Mouse (Mus musculus): Measurements from ENCODE around the gene Klb. TPM values are rescaled to one million over a fixed set of nuclear protein-coding genes. Genes with fewer than 3 reads are reported as not detected.

Gene Klb
- polyA plus RNA-seq, 1 experiment from 2014 or later: not detected

- WGBS: 76% methylated on average over 7 of the region's 7 CpGs
- Histone ChIP-seq H3K4me1 (replicated peaks) (no peaks in the 10 kb centered on the region), H3K4me2 (no peak overlapping the region)
Observed at GRCm38 (mm10) chr5:65374746-65375145, 26.6 kb downstream of the Klb start.

GRCm38 (mm10) chr5:65385704-65386103 lies 37.6 kb downstream of the Klb start:
- Histone ChIP-seq H3K4me2 (no peak overlapping the region), H3K4me3 (no peak overlapping the region), H3K9ac (no peak overlapping the region), H3K4me1 (replicated peaks) (peaks cover 14% of the 10 kb centered on the region), H3K36me3 (peaks cover 38% of the 10 kb centered on the region), H3K27me3 (no peaks in the 10 kb centered on the region), H3K27ac (no peak overlapping the region), H3K9me3 (replicated peaks) (no peaks in the 10 kb centered on the region)
- ATAC-seq (replicated peaks; ENCODE audit: insufficient number of reproducible peaks, insufficient read depth, low FRiP score, low read depth): no peak
- 74% methylated on average over 2 of the region's 2 CpGs for WGBS

More at GRCm38 (mm10) chr5:65374746-65375145, 26.6 kb downstream of the Klb start:
- Histone ChIP-seq H3K4me3 (no peak overlapping the region), H3K27me3 (no peaks in the 10 kb centered on the region), H3K9ac (no peak overlapping the region), H3K36me3 (no peaks in the 10 kb centered on the region), H3K9me3 (replicated peaks) (no peaks in the 10 kb centered on the region), H3K27ac (no peak overlapping the region)
- ATAC-seq (replicated peaks; ENCODE audit: insufficient number of reproducible peaks, insufficient read depth, low FRiP score, low read depth): no peak

GRCm38 (mm10) chr5:65387008-65387867 lies 39.1 kb downstream of the Klb start:
- H3K9ac ChIP-seq: no peak overlapping the region
- H3K27ac ChIP-seq: no peak overlapping the region
- peaks cover 14% of the 10 kb centered on the region for H3K4me1 ChIP-seq (replicated peaks)
- no peak overlapping the region for H3K4me3 ChIP-seq
- H3K27me3 ChIP-seq: no peaks in the 10 kb centered on the region
- 83% methylated on average over 6 of the region's 6 CpGs for WGBS
- no peak for ATAC-seq (replicated peaks; ENCODE audit: insufficient number of reproducible peaks, insufficient read depth, low FRiP score, low read depth)
- H3K36me3 ChIP-seq: peaks cover 38% of the 10 kb centered on the region
- H3K9me3 ChIP-seq (replicated peaks): no peaks in the 10 kb centered on the region
- no peak overlapping the region for H3K4me2 ChIP-seq

GRCm38 (mm10) chr5:65390648-65391644 lies 42.8 kb downstream of the Klb start, which contains the start of the genes Rpl9 and Lias:
Gene Rpl9 (minus strand): TSS chr5:65391444.
Gene Lias (plus strand): TSS chr5:65391497.
- H3K4me3 ChIP-seq: peak within 1 kb of the TSS; percentile 97
- peaks cover 44% of the 10 kb centered on the region for H3K36me3 ChIP-seq
- H3K9me3 ChIP-seq (replicated peaks): no peaks in the 10 kb centered on the region
- peak; percentile 95 for ATAC-seq (replicated peaks; ENCODE audit: insufficient number of reproducible peaks, insufficient read depth, low FRiP score, low read depth)
- H3K27me3 ChIP-seq: no peaks in the 10 kb centered on the region
- peak within 1 kb of the TSS; percentile 68 for H3K4me2 ChIP-seq
- peaks cover 14% of the 10 kb centered on the region for H3K4me1 ChIP-seq (replicated peaks)
- peak within 1 kb of the TSS; percentile 99 for H3K9ac ChIP-seq
- peak within 1 kb of the TSS; percentile 88 for H3K27ac ChIP-seq
- WGBS: under 1% methylated on average over 83 of the region's 83 CpGs

GRCm38 (mm10) chr5:65391753-65392152 lies 43.6 kb downstream of the Klb start:
- H3K27ac ChIP-seq: peak overlapping the region; percentile 62
- peak overlapping the region; percentile 68 for H3K4me2 ChIP-seq
- H3K27me3 ChIP-seq: no peaks in the 10 kb centered on the region
- peaks cover 49% of the 10 kb centered on the region for H3K36me3 ChIP-seq
- ATAC-seq (replicated peaks; ENCODE audit: insufficient number of reproducible peaks, insufficient read depth, low FRiP score, low read depth): no peak
- H3K9ac ChIP-seq: peak overlapping the region; percentile 71
- peak overlapping the region; percentile 97 for H3K4me3 ChIP-seq
- no peaks in the 10 kb centered on the region for H3K9me3 ChIP-seq (replicated peaks)
- 1% methylated on average over 12 of the region's 12 CpGs for WGBS
- peaks cover 14% of the 10 kb centered on the region for H3K4me1 ChIP-seq (replicated peaks)

GRCm38 (mm10) chr5:65394425-65394824 lies 46.3 kb downstream of the Klb start:
- no peaks in the 10 kb centered on the region for H3K27me3 ChIP-seq
- no peak overlapping the region for H3K9ac ChIP-seq
- no peaks in the 10 kb centered on the region for H3K9me3 ChIP-seq (replicated peaks)
- H3K4me3 ChIP-seq: no peak overlapping the region
- peaks cover 40% of the 10 kb centered on the region for H3K36me3 ChIP-seq
- 90% methylated on average over 7 of the region's 7 CpGs for WGBS
- H3K27ac ChIP-seq: no peak overlapping the region
- peaks cover 9% of the 10 kb centered on the region for H3K4me1 ChIP-seq (replicated peaks)
- no peak overlapping the region for H3K4me2 ChIP-seq
- ATAC-seq (replicated peaks; ENCODE audit: insufficient number of reproducible peaks, insufficient read depth, low FRiP score, low read depth): no peak

- Histone ChIP-seq H3K27ac (no peak overlapping the region), H3K9me3 (replicated peaks) (no peaks in the 10 kb centered on the region), H3K4me3 (no peak overlapping the region), H3K36me3 (peaks cover 74% of the 10 kb centered on the region), H3K4me1 (replicated peaks) (no peaks in the 10 kb centered on the region), H3K9ac (no peak overlapping the region), H3K27me3 (no peaks in the 10 kb centered on the region), H3K4me2 (no peak overlapping the region)
- 27% methylated on average over 2 of the region's 2 CpGs for WGBS
- peak; percentile 53; the same call in 1 of the 2 replicates for ATAC-seq (replicated peaks; ENCODE audit: insufficient number of reproducible peaks, insufficient read depth, low FRiP score, low read depth)
Observed at GRCm38 (mm10) chr5:65401251-65401994, 53.3 kb downstream of the Klb start.

- 62% methylated on average over 12 of the region's 12 CpGs for WGBS
- Histone ChIP-seq H3K36me3 (peaks cover 68% of the 10 kb centered on the region), H3K4me1 (replicated peaks) (no peaks in the 10 kb centered on the region), H3K4me3 (no peak overlapping the region), H3K9me3 (replicated peaks) (no peaks in the 10 kb centered on the region), H3K4me2 (no peak overlapping the region), H3K27me3 (no peaks in the 10 kb centered on the region), H3K9ac (no peak overlapping the region), H3K27ac (no peak overlapping the region)
- ATAC-seq (replicated peaks; ENCODE audit: insufficient number of reproducible peaks, insufficient read depth, low FRiP score, low read depth): no peak
Observed at GRCm38 (mm10) chr5:65407989-65408388, 59.9 kb downstream of the Klb start.

GRCm38 (mm10) chr5:65415653-65416458 lies 67.7 kb downstream of the Klb start:
- Histone ChIP-seq H3K9me3 (replicated peaks) (no peaks in the 10 kb centered on the region), H3K36me3 (peaks cover 40% of the 10 kb centered on the region), H3K27ac (peak overlapping the region; percentile 91), H3K4me1 (replicated peaks) (peaks cover 29% of the 10 kb centered on the region), H3K4me3 (no peak overlapping the region; the same call in 1 of the 2 replicates), H3K9ac (0 out of 2 replicates have a peak overlapping the region, but pooled peaks have one; percentile 10), H3K27me3 (no peaks in the 10 kb centered on the region), H3K4me2 (peak overlapping the region; percentile 45)
- peak; percentile 87 for ATAC-seq (replicated peaks; ENCODE audit: insufficient number of reproducible peaks, insufficient read depth, low FRiP score, low read depth)
- 17% methylated on average over 26 of the region's 26 CpGs for WGBS

- H3K9ac ChIP-seq: no peak overlapping the region
- no peak overlapping the region for H3K4me2 ChIP-seq
- WGBS: 78% methylated on average over 10 of the region's 10 CpGs
- no peak overlapping the region for H3K4me3 ChIP-seq
- ATAC-seq (replicated peaks; ENCODE audit: insufficient number of reproducible peaks, insufficient read depth, low FRiP score, low read depth): no peak
- no peak overlapping the region for H3K27ac ChIP-seq
- no peaks in the 10 kb centered on the region for H3K9me3 ChIP-seq (replicated peaks)
- peaks cover 27% of the 10 kb centered on the region for H3K4me1 ChIP-seq (replicated peaks)
- H3K36me3 ChIP-seq: peaks cover 60% of the 10 kb centered on the region
- H3K27me3 ChIP-seq: no peaks in the 10 kb centered on the region
Observed at GRCm38 (mm10) chr5:65419136-65419535, 71.0 kb downstream of the Klb start.

Measured in heart, embryonic 15.5 days (tissue).